Mouse (Mus musculus) T-helper 1 cell (primary cell): ENCODE measurements around the gene Pcdh7.
"Not testable (repeated sequence)": the region's sequence is repeated elsewhere in the genome, so short reads cannot be mapped to it uniquely, and the experiment has no call there.

Source experiments
- in situ Hi-C: fragments of 300-600 bp; cut with MboI, MseI; formaldehyde crosslinking; loops from one replicate; pipeline ENCODE4 v1.15.1; 2025; ENCODE audit warnings: high pct_unique_total_duplicates

Gene Pcdh7

DNA sequence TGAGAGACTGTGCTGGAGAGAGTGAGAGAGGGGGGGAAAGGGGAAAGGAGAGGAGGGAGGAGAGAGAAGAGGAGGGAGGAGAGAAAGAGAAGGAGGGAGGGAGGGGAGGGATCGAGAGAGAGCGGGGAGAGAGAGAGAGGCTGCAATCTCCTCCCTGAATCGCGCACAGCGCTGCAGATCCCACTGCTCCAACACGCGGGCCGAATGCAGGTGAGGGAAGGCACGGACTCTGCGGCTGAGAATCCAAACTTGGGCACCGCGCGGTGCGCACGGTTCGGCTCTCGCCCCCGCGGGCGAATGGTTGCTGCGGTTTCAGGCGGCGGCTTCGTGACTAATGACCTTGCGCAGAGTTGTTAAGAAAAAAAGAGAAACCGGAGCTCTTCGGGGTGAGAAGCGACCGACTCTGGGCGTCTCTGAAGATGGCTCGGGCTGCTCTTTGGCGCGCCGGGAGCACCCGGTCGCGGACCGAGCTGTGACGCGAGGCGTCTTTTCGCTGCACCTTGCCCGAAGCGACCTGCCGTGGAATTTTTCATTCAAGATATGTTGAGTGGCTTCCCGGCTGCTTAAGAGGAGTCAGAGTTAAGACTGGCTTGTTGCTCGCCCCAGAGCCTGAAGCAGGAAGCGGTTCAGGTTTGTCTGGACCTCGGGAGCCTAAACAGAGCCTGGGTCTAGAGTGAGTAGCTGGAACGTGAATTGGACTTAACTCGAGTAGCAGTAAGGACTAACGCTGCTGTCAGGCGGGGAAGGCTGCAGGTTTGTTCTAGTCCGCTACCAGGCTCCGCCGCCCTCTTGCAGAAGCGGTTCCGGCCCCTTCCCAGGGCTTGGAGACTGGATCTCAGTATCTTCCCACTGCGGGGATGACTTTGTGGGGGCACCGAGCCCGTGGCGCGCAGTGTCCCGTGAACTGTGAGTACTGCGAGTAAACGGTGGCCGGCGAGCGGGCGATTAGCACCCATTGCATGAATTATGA, at the start of gene Pcdh7:
Pcdh7 (plus strand) TSS at position 62 of the 970 bp plus-strand sequence.
- in situ Hi-C loops, result loop anchor here (25.0 kb wide), 1 partner anchor 1019 kb away; no protein-coding TSS in a partner anchor

GRCm38 (mm10) chr5:57676970-57677369, 40.8 kb upstream of the Pcdh7 start:
- in situ Hi-C loops, result not testable (repeated sequence)

- in situ Hi-C loops, result loop anchor here (25.0 kb wide), 1 partner anchor 1029 kb away; no protein-coding TSS in a partner anchor
These were observed 9.4 kb upstream of the Pcdh7 start for GRCm38 (mm10) chr5:57708396-57708795.

- in situ Hi-C loops, result loop anchor here (25.0 kb wide), 1 partner anchor 1023 kb away; no protein-coding TSS in a partner anchor
These were observed 3.8 kb upstream of the Pcdh7 start for GRCm38 (mm10) chr5:57713980-57714379.

GRCm38 (mm10) chr5:57714621-57715523, 2.9 kb upstream of the Pcdh7 start:
- in situ Hi-C loops, result loop anchor here (25.0 kb wide), 1 partner anchor 1022 kb away; no protein-coding TSS in a partner anchor

DNA sequence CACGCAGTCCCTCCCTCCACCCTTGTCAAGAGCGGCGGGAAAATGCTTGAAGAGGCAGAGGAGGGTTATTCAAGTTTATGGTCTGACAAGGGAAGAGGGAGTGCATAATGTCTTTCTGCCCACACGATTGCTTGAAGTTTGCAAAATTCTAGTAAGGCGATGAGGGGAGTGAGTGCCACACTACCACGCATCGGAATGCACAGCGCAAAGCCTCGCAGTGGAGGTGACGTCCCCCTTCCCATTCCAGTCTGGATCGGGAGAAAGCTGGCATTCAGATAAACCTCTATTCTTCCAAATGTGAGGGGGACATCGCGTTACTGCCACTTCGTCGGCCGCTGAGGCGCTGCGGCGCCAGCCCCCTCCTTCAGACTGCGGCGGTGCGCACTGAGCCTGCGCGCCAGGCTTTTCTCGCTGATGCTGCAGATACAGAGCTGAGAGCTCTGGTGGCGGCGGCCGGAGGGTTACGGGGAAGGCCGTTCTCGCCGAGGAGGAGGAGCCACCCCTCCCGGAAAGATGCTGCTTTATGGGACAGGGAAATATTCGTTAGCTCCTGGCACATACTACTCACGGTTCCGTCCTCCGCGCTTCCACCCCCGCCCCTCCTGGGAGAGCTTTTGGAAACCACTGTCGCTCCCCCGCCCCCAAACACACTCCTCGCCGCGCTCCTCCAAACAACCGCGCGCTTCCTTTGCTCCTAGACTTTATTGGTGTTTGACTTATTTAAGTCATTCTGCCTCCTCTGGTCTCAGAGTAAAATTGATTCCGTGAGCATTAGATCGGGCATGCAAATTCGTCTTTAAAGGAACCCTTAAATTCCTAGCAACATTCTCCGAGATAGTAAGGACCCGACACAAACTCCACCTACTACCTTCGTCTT, 2.0 kb upstream of the Pcdh7 start:
- in situ Hi-C loops, result loop anchor here (25.0 kb wide), 1 partner anchor 1022 kb away; no protein-coding TSS in a partner anchor

GRCm38 (mm10) chr5:57716421-57717237, 1.1 kb upstream of the Pcdh7 start:
- in situ Hi-C loops, result loop anchor here (25.0 kb wide), 1 partner anchor 1021 kb away; no protein-coding TSS in a partner anchor

DNA sequence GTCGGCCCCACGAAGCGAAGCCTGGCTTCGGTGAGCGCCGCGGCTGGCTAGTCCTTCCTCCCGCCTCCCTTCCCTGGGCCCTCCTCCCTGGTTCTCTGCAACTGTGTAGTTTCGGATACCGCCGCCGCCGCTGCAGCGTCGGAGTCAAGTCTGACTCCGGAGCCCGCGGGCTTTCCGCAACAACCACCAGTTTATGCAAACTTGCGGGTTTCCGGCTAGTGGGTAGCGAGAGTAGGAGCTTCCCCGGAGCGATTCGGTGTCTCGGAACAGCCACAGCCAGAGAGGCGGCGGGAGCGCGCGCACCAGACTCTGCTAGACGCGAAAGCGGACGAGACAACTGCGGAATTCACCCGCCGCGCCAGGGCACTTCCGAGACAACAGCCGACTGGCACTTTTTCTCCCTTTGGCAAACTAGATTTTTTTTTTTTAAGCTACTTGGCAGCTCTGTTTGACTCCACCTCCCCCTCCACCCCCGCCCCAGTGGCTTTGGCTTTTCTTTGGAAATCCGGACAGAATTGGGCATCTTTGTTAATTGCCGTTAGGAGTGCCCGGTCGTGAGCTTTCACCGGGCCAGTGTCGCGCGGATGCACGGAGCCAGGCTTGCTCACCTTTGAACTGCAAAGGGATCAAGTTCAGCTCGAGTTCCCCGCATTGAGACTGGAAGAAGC, 395 bp upstream of the Pcdh7 start:
- in situ Hi-C loops, result loop anchor here (25.0 kb wide), 1 partner anchor 1020 kb away; no protein-coding TSS in a partner anchor

- in situ Hi-C loops, result loop anchor here (25.0 kb wide), 1 partner anchor 1018 kb away; no protein-coding TSS in a partner anchor
These were observed 1.3 kb downstream of the Pcdh7 start for GRCm38 (mm10) chr5:57718876-57719593.

GRCm38 (mm10) chr5:57719594-57720185, 1.9 kb downstream of the Pcdh7 start:
- in situ Hi-C loops, result loop anchor here (25.0 kb wide), 1 partner anchor 1018 kb away; no protein-coding TSS in a partner anchor

DNA sequence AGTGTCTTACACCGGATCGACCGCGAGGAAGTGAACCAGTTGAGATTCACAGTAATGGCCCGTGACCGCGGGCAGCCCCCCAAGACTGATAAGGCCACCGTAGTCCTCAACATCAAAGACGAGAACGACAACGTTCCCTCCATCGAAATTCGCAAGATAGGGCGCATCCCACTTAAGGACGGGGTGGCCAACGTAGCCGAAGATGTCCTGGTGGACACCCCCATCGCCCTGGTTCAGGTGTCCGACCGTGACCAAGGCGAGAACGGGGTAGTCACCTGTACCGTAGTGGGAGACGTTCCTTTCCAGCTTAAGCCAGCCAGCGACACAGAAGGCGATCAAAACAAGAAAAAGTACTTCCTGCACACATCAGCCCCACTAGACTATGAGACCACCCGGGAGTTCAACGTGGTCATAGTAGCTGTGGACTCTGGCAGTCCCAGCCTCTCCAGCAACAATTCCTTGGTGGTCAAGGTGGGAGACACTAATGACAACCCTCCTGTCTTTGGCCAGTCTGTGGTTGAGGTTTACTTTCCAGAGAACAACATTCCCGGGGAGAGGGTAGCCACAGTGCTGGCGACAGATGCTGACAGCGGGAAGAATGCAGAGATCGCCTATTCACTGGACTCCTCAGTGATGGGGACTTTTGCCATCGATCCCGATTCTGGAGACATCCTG, 2.6 kb downstream of the Pcdh7 start:
- in situ Hi-C loops, result loop anchor here (25.0 kb wide), 1 partner anchor 1017 kb away; no protein-coding TSS in a partner anchor

GRCm38 (mm10) chr5:57721148-57721712, 3.5 kb downstream of the Pcdh7 start:
- in situ Hi-C loops, result loop anchor here (25.0 kb wide), 1 partner anchor 1016 kb away; no protein-coding TSS in a partner anchor

- in situ Hi-C loops, result loop anchor here (25.0 kb wide), 1 partner anchor 1015 kb away; no protein-coding TSS in a partner anchor
These were observed 4.2 kb downstream of the Pcdh7 start for GRCm38 (mm10) chr5:57721927-57722326.

DNA sequence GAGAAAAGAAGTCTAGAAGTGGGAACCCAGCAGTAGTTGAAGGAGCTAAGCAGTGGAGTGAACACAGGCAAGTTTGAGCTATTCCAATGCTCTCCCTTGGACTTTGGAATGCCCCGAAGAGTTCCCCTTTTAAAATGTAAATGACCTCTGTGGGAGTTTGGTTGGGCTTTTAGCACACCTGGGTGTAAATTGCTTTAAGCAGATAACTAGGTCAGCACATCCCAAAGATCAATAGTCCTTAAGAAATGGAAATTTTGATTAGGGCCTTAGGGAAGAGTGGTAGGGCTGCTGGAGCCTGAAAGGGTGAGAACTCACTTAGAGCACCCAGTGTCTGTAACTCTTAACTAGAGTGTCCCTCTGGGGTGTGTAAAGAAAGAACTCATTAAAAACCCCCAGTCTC, 15.7 kb downstream of the Pcdh7 start:
- in situ Hi-C loops, result no loop called here

DNA sequence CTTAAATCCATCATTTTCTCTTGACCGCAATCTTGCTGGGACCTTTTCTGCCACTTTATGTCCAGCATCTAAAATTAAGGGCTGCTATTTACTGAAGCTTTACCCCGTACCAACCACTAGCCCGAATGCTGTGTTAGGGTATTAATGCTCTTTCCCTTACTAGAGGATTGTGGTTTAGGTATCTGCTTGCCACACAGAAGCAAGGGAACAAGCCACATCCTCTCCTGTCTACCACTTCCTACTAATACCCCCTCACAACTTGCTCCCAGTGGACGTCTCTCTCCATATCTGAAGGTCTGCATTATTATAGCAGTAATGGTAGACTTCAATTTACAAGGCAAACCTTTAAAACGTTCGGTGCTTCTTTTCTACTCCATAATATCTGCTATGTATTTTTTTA, 18.0 kb downstream of the Pcdh7 start:
- in situ Hi-C loops, result no loop called here

GRCm38 (mm10) chr5:57742924-57743323, 25.2 kb downstream of the Pcdh7 start:
- in situ Hi-C loops, result no loop called here
